Mouse (Mus musculus) erythroblast, embryonic 14.5 days (primary cell): ENCODE results near the gene Tfcp2.

Experiments used
- GATA1 ChIP-seq: IDR thresholded peaks from 2 replicates; pipeline ENCODE4 v1.6.1; 2012; ENCODE audit warnings: low read length, inconsistent platforms, mixed read lengths
- TAL1 ChIP-seq: IDR thresholded peaks from 3 replicates; pipeline ENCODE4 v1.6.1; 2012; ENCODE audit warnings: low read length, inconsistent platforms, mixed read lengths

DNA sequence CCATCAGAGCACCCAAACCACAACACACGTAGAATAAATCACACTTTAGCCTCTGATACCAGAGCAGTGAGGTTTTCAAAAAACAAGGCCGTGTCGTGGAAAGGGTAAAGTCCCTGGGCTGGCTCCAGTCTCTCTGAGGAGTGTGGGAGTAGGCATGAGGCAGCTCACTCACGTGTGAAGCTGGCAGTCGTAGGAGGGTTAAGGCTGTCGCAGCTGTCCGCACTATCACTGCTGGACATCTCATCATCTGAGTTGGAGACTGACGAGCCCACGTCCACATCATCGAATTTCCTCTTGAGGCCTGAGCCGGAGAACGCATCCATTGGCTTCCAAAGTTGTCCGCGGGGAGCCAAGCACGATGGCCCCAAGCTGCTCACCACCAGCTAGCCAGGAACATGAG, 62.5 kb downstream of the Tfcp2 start:
- TF ChIP-seq TAL1, result no peak
- no peak for TF ChIP-seq GATA1
